ENCODE assay signal across 8 mouse cellular contexts in genomic region chr15:4376221-4376631, GRCm38 (mm10). TPM values are rescaled to one million over a fixed set of nuclear protein-coding genes. Genes with fewer than 3 reads are reported as not detected.
DNase-seq lines count a peak whose midpoint lies in the region; ATAC-seq lines count a peak whose summit lies in the region.

No protein-coding gene starts in this region.

- intact Hi-C loops in gastrocnemius, postnatal 36 days (cut with DNase I) = no loop called here

- H3K4me2 ChIP-seq in heart, embryonic 16.5 days (ENCODE audit: low read depth, low read length) = peak overlapping the region; percentile 73
- H3K4me2 ChIP-seq in embryonic facial prominence, embryonic 15.5 days (replicated peaks) = peak overlapping the region; percentile 71
- H3K4me2 ChIP-seq in liver, embryonic 13.5 days = 0 out of 2 replicates have a peak overlapping the region, but pooled peaks have one; percentile 40

- H3K4me1 ChIP-seq in heart, embryonic 16.5 days (ENCODE audit: control insufficient read depth, insufficient read depth, low read length) = no peaks in the 10 kb centered on the region
- peaks cover 9% of the 10 kb centered on the region; the same call in 1 of the 2 replicates for H3K4me1 ChIP-seq in embryonic facial prominence, embryonic 15.5 days
- no peaks in the 10 kb centered on the region for H3K4me1 ChIP-seq in liver, embryonic 13.5 days (replicated peaks)

- H3K36me3 ChIP-seq in heart, embryonic 16.5 days (ENCODE audit: control insufficient read depth, insufficient read depth) = no peaks in the 10 kb centered on the region
- H3K36me3 ChIP-seq in embryonic facial prominence, embryonic 15.5 days = no peaks in the 10 kb centered on the region
- no peaks in the 10 kb centered on the region for H3K36me3 ChIP-seq in liver, embryonic 13.5 days

- ATAC-seq in heart, embryonic 16.5 days (replicated peaks; ENCODE audit: extremely low read depth, insufficient read depth, low FRiP score) = no peak
- no peak for ATAC-seq in embryonic facial prominence, embryonic 15.5 days (ENCODE audit: insufficient number of reproducible peaks, low FRiP score, low TSS enrichment, low read depth)
- no peak for ATAC-seq in liver, embryonic 13.5 days (ENCODE audit: low read depth)

- DNase-seq in heart, postnatal 4 days = no peak
- DNase-seq in ZHBTc4 (ENCODE audit: low read depth, low spot score) = peak; percentile 14
- DNase-seq in liver, embryonic 13.5 days = no peak
- DNase-seq in spleen, postnatal 4 days (ENCODE audit: low spot score in 2 of 2) = no peak
- DNase-seq in gastrocnemius, postnatal 36 days = no peak
- no peak for DNase-seq in thymus, postnatal 0 days (ENCODE audit: low spot score)

- H3K27me3 ChIP-seq in heart, embryonic 16.5 days (ENCODE audit: control insufficient read depth, insufficient read depth, low read length) = 0 out of 2 replicates have a peak, but pooled peaks cover 2% of the 10 kb centered on the region
- peaks cover 17% of the 10 kb centered on the region for H3K27me3 ChIP-seq in embryonic facial prominence, embryonic 15.5 days
- no peaks in the 10 kb centered on the region for H3K27me3 ChIP-seq in liver, embryonic 13.5 days

- no peak overlapping the region for H3K9ac ChIP-seq in heart, embryonic 16.5 days (ENCODE audit: low read length)
- H3K9ac ChIP-seq in embryonic facial prominence, embryonic 15.5 days = no peak overlapping the region
- H3K9ac ChIP-seq in liver, embryonic 13.5 days = no peak overlapping the region

- 16% methylated on average over 8 of the region's 8 CpGs for WGBS in heart, embryonic 16.5 days
- 13% methylated on average over 8 of the region's 8 CpGs for WGBS in embryonic facial prominence, embryonic 15.5 days
- WGBS in liver, embryonic 13.5 days (ENCODE audit: insufficient replicate concordance) = 17% methylated on average over 8 of the region's 8 CpGs

- peak overlapping the region; percentile 50 for H3K4me3 ChIP-seq in heart, embryonic 16.5 days (ENCODE audit: low read length)
- peak overlapping the region; percentile 41 for H3K4me3 ChIP-seq in embryonic facial prominence, embryonic 15.5 days (replicated peaks)
- H3K4me3 ChIP-seq in liver, embryonic 13.5 days (replicated peaks) = no peak overlapping the region

- H3K27ac ChIP-seq in heart, embryonic 16.5 days (ENCODE audit: low read length) = no peak overlapping the region
- no peak overlapping the region for H3K27ac ChIP-seq in embryonic facial prominence, embryonic 15.5 days (replicated peaks)
- no peak overlapping the region for H3K27ac ChIP-seq in liver, embryonic 13.5 days

- no peaks in the 10 kb centered on the region for H3K9me3 ChIP-seq in heart, embryonic 16.5 days (replicated peaks; ENCODE audit: control insufficient read depth, low read length)
- H3K9me3 ChIP-seq in embryonic facial prominence, embryonic 15.5 days (replicated peaks) = no peaks in the 10 kb centered on the region
- H3K9me3 ChIP-seq in liver, embryonic 13.5 days (replicated peaks) = no peaks in the 10 kb centered on the region

RNA-seq across cellular contexts. Expression of gene Plcxd3, which starts 0.9 kb away (rescaled TPM):
- polyA plus RNA-seq in heart, embryonic 16.5 days (2015; fragmentation: Nextera tagmentation; extraction: Ambion mirVana) = 0.33 and 0.37 TPM in 2 replicates
- total RNA-seq in heart, postnatal 4 days (2021) = under 1 TPM in 1 of 2 experiments, not detected in 1; 0.20 TPM
- polyA plus RNA-seq in embryonic facial prominence, embryonic 15.5 days (2015; fragmentation: Nextera tagmentation; extraction: Ambion mirVana) = 1.8 and 3.0 TPM in 2 replicates
- polyA plus RNA-seq in liver, embryonic 13.5 days (2015; fragmentation: Nextera tagmentation; extraction: Ambion mirVana) = 0.38 and 0.43 TPM in 2 replicates
- under 1 TPM; 0.17 to 0.18 TPM for total RNA-seq in gastrocnemius, postnatal 36 days (2021)
- not detected in 2 replicates for polyA plus RNA-seq in thymus, postnatal 0 days (2015; fragmentation: Nextera tagmentation; extraction: Ambion mirVana)
